Mouse (Mus musculus) E14TG2a.4 (cell line): ENCODE results near the gene Olfr279.

Experiments used
- H3K27me3 ChIP-seq: 2 replicates; pipeline ENCODE4 v1.6.1; 2014; ENCODE audit warnings: low read length, control low read depth; ENCODE audit not compliant: insufficient read depth
- H3K36me3 ChIP-seq: 2 replicates; pipeline ENCODE4 v1.6.1; 2014; ENCODE audit warnings: low read length, control low read depth; ENCODE audit not compliant: insufficient read depth
- H3K4me1 ChIP-seq: replicated peaks from 2 replicates; pipeline ENCODE4 v1.6.1; 2014; ENCODE audit warnings: low read depth, low read length, control low read depth
- H3K4me3 ChIP-seq: replicated peaks from 2 replicates; pipeline ENCODE4 v1.5.1; 2014; ENCODE audit warnings: mild to moderate bottlenecking, low read length
- H3K9me3 ChIP-seq: 2 replicates; pipeline ENCODE4 v1.6.1; 2014; ENCODE audit warnings: low read length, control low read depth
- CTCF ChIP-seq: conservative IDR thresholded peaks from 2 replicates; pipeline ENCODE4 v1.5.1; 2014; ENCODE audit warnings: low read length
- NANOG ChIP-seq: IDR thresholded peaks from 2 replicates; pipeline ENCODE4 v1.6.1; 2014; ENCODE audit warnings: borderline replicate concordance, low read length, mixed read lengths
- POU5F1 ChIP-seq: IDR thresholded peaks from 2 replicates; pipeline ENCODE4 v1.6.1; 2014; ENCODE audit warnings: low read length, borderline replicate concordance

The Olfr279 gene

GRCm38 (mm10) chr15:98492102-98492501, at the start of gene Olfr279:
TSS of gene Olfr279 (plus strand) at chr15:98492402.
- H3K27me3 ChIP-seq: peaks cover 3% of the 10 kb centered on the region; the same call in 1 of the 2 replicates
- TF ChIP-seq NANOG (no peak), POU5F1 (no peak), CTCF (no peak)
- no peaks in the 10 kb centered on the region for H3K4me1 ChIP-seq
- peaks cover 15% of the 10 kb centered on the region for H3K9me3 ChIP-seq
- no peak within 1 kb of the TSS for H3K4me3 ChIP-seq
- no peaks in the 10 kb centered on the region for H3K36me3 ChIP-seq

- peaks cover 5% of the 10 kb centered on the region; the same call in 1 of the 2 replicates for H3K9me3 ChIP-seq
- TF ChIP-seq POU5F1 (no peak), CTCF (no peak), NANOG (no peak)
- H3K36me3 ChIP-seq: no peaks in the 10 kb centered on the region
- no peaks in the 10 kb centered on the region for H3K4me1 ChIP-seq
- no peak overlapping the region for H3K4me3 ChIP-seq
- H3K27me3 ChIP-seq: no peaks in the 10 kb centered on the region
These were observed 47.6 kb upstream of the Olfr279 start for GRCm38 (mm10) chr15:98444561-98444960.

GRCm38 (mm10) chr15:98448521-98448920, 43.7 kb upstream of the Olfr279 start:
- TF ChIP-seq POU5F1: no peak
- TF ChIP-seq NANOG: no peak
- Histone ChIP-seq H3K27me3 (no peaks in the 10 kb centered on the region), H3K4me3 (no peak overlapping the region), H3K4me1 (no peaks in the 10 kb centered on the region), H3K36me3 (no peaks in the 10 kb centered on the region), H3K9me3 (peaks cover 5% of the 10 kb centered on the region; the same call in 1 of the 2 replicates)

GRCm38 (mm10) chr15:98452288-98452687, 39.9 kb upstream of the Olfr279 start, which contains the start of gene Olfr281:
TSS of gene Olfr281 (plus strand) at chr15:98452588.
- Histone ChIP-seq H3K4me1 (no peaks in the 10 kb centered on the region), H3K36me3 (no peaks in the 10 kb centered on the region), H3K4me3 (no peak within 1 kb of the TSS), H3K27me3 (no peaks in the 10 kb centered on the region), H3K9me3 (no peaks in the 10 kb centered on the region)
- TF ChIP-seq POU5F1: no peak
- no peak for TF ChIP-seq NANOG
- TF ChIP-seq CTCF: no peak

- Histone ChIP-seq H3K4me3 (no peak within 1 kb of the TSS), H3K4me1 (no peaks in the 10 kb centered on the region), H3K9me3 (no peaks in the 10 kb centered on the region), H3K36me3 (no peaks in the 10 kb centered on the region), H3K27me3 (peaks cover 10% of the 10 kb centered on the region)
- TF ChIP-seq POU5F1: no peak
- TF ChIP-seq CTCF: no peak
These were observed 22.6 kb upstream of the Olfr279 start, which contains the start of gene OR5BS1P for GRCm38 (mm10) chr15:98469596-98469995. TSS of gene OR5BS1P (plus strand) at chr15:98469896.

GRCm38 (mm10) chr15:98471539-98471938, 20.7 kb upstream of the Olfr279 start:
- Histone ChIP-seq H3K36me3 (no peaks in the 10 kb centered on the region), H3K4me1 (peaks cover 4% of the 10 kb centered on the region), H3K4me3 (no peak overlapping the region), H3K27me3 (peaks cover 15% of the 10 kb centered on the region), H3K9me3 (no peaks in the 10 kb centered on the region)
- TF ChIP-seq NANOG: no peak
- no peak for TF ChIP-seq POU5F1

- TF ChIP-seq CTCF: no peak
- TF ChIP-seq POU5F1: no peak
- TF ChIP-seq NANOG: no peak
- Histone ChIP-seq H3K9me3 (no peaks in the 10 kb centered on the region), H3K4me1 (peaks cover 9% of the 10 kb centered on the region), H3K4me3 (no peak overlapping the region), H3K36me3 (no peaks in the 10 kb centered on the region), H3K27me3 (peaks cover 22% of the 10 kb centered on the region)
These were observed 17.2 kb upstream of the Olfr279 start for GRCm38 (mm10) chr15:98474958-98475357.

DNA sequence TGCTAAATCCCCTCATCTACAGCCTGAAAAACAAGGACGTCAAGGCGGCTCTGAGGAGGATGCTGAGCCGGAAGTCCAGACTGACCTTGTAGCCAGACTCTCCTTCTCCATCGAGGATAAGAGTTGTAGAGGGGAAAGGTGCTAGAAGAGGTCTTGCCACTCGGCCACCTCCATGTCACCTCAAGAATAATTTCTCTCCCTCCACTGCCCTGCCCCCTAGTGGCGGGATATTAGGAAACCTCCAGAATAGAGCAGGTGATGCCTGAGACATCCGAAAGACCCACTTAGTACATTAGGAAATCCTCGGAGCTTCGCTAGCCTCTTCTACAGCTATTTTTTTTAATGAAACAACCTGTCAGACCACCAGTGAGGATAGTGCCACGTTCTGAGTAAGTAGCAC, 16.8 kb upstream of the Olfr279 start:
- Histone ChIP-seq H3K4me1 (peaks cover 12% of the 10 kb centered on the region), H3K36me3 (no peaks in the 10 kb centered on the region), H3K27me3 (peaks cover 22% of the 10 kb centered on the region), H3K4me3 (no peak overlapping the region), H3K9me3 (no peaks in the 10 kb centered on the region)
- TF ChIP-seq NANOG (no peak), CTCF (peak; percentile 72)

- H3K36me3 ChIP-seq: no peaks in the 10 kb centered on the region
- no peak overlapping the region for H3K4me3 ChIP-seq
- peaks cover 20% of the 10 kb centered on the region for H3K27me3 ChIP-seq
- TF ChIP-seq CTCF (no peak), POU5F1 (no peak), NANOG (no peak)
- no peaks in the 10 kb centered on the region for H3K9me3 ChIP-seq
- peaks cover 13% of the 10 kb centered on the region for H3K4me1 ChIP-seq
These were observed 15.9 kb upstream of the Olfr279 start for GRCm38 (mm10) chr15:98476281-98476680.
